Mouse (Mus musculus) CH12.LX (cell line): ENCODE measurements around the gene Cux1.

Experiments used
- BHLHE40 ChIP-seq: IDR thresholded peaks from 2 replicates; pipeline ENCODE4 v1.6.1; 2011; ENCODE audit warnings: mild to moderate bottlenecking, low read depth, low read length, improper control_type of control experiment
- CHD1 ChIP-seq: IDR thresholded peaks from 2 replicates; pipeline ENCODE4 v1.6.1; 2012; ENCODE audit warnings: low read depth, low read length, improper control_type of control experiment, inconsistent platforms
- CTCF ChIP-seq, 2 experiments: IDR thresholded peaks in 1 of 2; conservative IDR thresholded peaks in 1 of 2; 2 replicates each; pipeline ENCODE4 v1.5.1; 2011 to 2012; ENCODE audit warnings: low read depth in 2 of 2, low read length in 2 of 2, improper control_type of control experiment in 1 of 2, inconsistent platforms in 1 of 2, mild to moderate bottlenecking in 1 of 2, moderate library complexity in 1 of 2
- EP300 ChIP-seq: IDR thresholded peaks from 2 replicates; pipeline ENCODE4 v1.6.1; 2011; ENCODE audit warnings: low read length, improper control_type of control experiment
- GABPA ChIP-seq: IDR thresholded peaks from 2 replicates; pipeline ENCODE4 v1.6.1; 2012; ENCODE audit warnings: low read depth, low read length, improper control_type of control experiment, inconsistent platforms; ENCODE audit not compliant: insufficient replicate concordance
- MAX ChIP-seq: IDR thresholded peaks from 2 replicates; pipeline ENCODE4 v1.6.1; 2011; ENCODE audit warnings: low read length, improper control_type of control experiment
- MAZ ChIP-seq: IDR thresholded peaks from 2 replicates; pipeline ENCODE4 v1.6.1; 2012; ENCODE audit warnings: low read depth, mild to moderate bottlenecking, inconsistent platforms, low read length, improper control_type of control experiment, moderate library complexity
- MEF2A ChIP-seq: IDR thresholded peaks from 2 replicates; pipeline ENCODE4 v1.6.1; 2014; ENCODE audit warnings: low read depth, mild to moderate bottlenecking, inconsistent platforms, low read length, improper control_type of control experiment, borderline replicate concordance
- MXI1 ChIP-seq: IDR thresholded peaks from 2 replicates; pipeline ENCODE4 v1.6.1; 2011; ENCODE audit warnings: mild to moderate bottlenecking, low read depth, low read length, improper control_type of control experiment
- NRF1 ChIP-seq: IDR thresholded peaks from 2 replicates; pipeline ENCODE4 v1.6.1; 2014; ENCODE audit warnings: low read depth, mild to moderate bottlenecking, inconsistent platforms, low read length, improper control_type of control experiment, moderate library complexity
- SMC3 ChIP-seq: IDR thresholded peaks from 2 replicates; pipeline ENCODE4 v1.6.1; 2011; ENCODE audit warnings: low read depth, low read length, improper control_type of control experiment
- TBP ChIP-seq: conservative IDR thresholded peaks from 2 replicates; pipeline ENCODE4 v1.6.1; 2011; ENCODE audit warnings: low read depth, low read length, improper control_type of control experiment
- TCF12 ChIP-seq: IDR thresholded peaks from 2 replicates; pipeline ENCODE4 v1.6.1; 2014; ENCODE audit warnings: low read depth, mild to moderate bottlenecking, inconsistent platforms, low read length, improper control_type of control experiment
- ZKSCAN1 ChIP-seq: IDR thresholded peaks from 2 replicates; pipeline ENCODE4 v1.6.1; 2012; ENCODE audit warnings: low read depth, inconsistent platforms, low read length, improper control_type of control experiment, borderline replicate concordance

GRCm38 (mm10) chr5:136479801-136480200 is 87.5 kb downstream of the Cux1 start:
- TF ChIP-seq SMC3 (no peak), CTCF (conservative IDR thresholded peaks at IDR 0.05 in 1 of 2, IDR thresholded peaks at IDR 0.05 in 1 of 2; ENCODE audit: low read depth in 2 of 2, low read length in 2 of 2) (no peak), MEF2A (peak; percentile 82; the same call in 1 of the 2 replicates), MXI1 (no peak), NRF1 (peak; percentile 53; the same call in 1 of the 2 replicates), TCF12 (peak; percentile 71), ZKSCAN1 (no peak), EP300 (peak; percentile 72; the same call in 1 of the 2 replicates), BHLHE40 (peak; percentile 94), MAZ (0 out of 2 replicates have a peak, but pooled peaks have one; percentile 10), TBP (0 out of 2 replicates have a peak, but pooled peaks have one; percentile 10), MAX (peak; percentile 12; the same call in 1 of the 2 replicates), GABPA (no peak), CHD1 (peak; percentile 95; the same call in 1 of the 2 replicates)
